Mouse (Mus musculus) adrenal gland, postnatal 10 days (tissue): ENCODE data around the gene Dyrk1a. TPM values are rescaled to one million over a fixed set of nuclear protein-coding genes. Genes with fewer than 3 reads are reported as not detected.
"Not testable (repeated sequence)": the region's sequence is repeated elsewhere in the genome, so short reads cannot be mapped to it uniquely, and the experiment has no call there.

Experiments
- DNase-seq: peaks from one replicate; pipeline ENCODE4 v3.0.0; 2021; ENCODE audit warnings: mixed read lengths
- total RNA-seq, 2 experiments: library from RNA; stranded (reverse); gene quantifications; 2 replicates each; pipeline ENCODE4 v1.2.3; 2021

Gene Dyrk1a
- total RNA-seq, 2 experiments from 2014 or later: 59.7 to 62.7 TPM

- no peak for DNase-seq
These were observed 62.7 kb downstream of the Dyrk1a start for GRCm38 (mm10) chr16:94632424-94632963.

- no peak for DNase-seq
These were observed 63.2 kb downstream of the Dyrk1a start for GRCm38 (mm10) chr16:94633012-94633411.

GRCm38 (mm10) chr16:94637423-94637822 lies 67.6 kb downstream of the Dyrk1a start:
- DNase-seq: no peak

GRCm38 (mm10) chr16:94641799-94642198 lies 72.0 kb downstream of the Dyrk1a start:
- no peak for DNase-seq

GRCm38 (mm10) chr16:94647153-94647552 lies 77.3 kb downstream of the Dyrk1a start:
- no peak for DNase-seq

- DNase-seq: no peak
These were observed 78.1 kb downstream of the Dyrk1a start for GRCm38 (mm10) chr16:94647925-94648324.

GRCm38 (mm10) chr16:94649861-94650260 lies 80.1 kb downstream of the Dyrk1a start:
- no peak for DNase-seq

GRCm38 (mm10) chr16:94652091-94652713 lies 82.4 kb downstream of the Dyrk1a start:
- no peak for DNase-seq

GRCm38 (mm10) chr16:94655083-94655482 lies 85.3 kb downstream of the Dyrk1a start:
- DNase-seq: no peak

GRCm38 (mm10) chr16:94656891-94657290 lies 87.1 kb downstream of the Dyrk1a start:
- DNase-seq: no peak

- DNase-seq: no peak
These were observed 89.6 kb downstream of the Dyrk1a start for GRCm38 (mm10) chr16:94659394-94659793.

- DNase-seq: no peak
These were observed 90.4 kb downstream of the Dyrk1a start for GRCm38 (mm10) chr16:94660221-94660620.

GRCm38 (mm10) chr16:94667557-94667956 lies 97.7 kb downstream of the Dyrk1a start:
- DNase-seq: no peak

GRCm38 (mm10) chr16:94671313-94671712 lies 101.5 kb downstream of the Dyrk1a start:
- no peak for DNase-seq

- DNase-seq: no peak
These were observed 111.1 kb downstream of the Dyrk1a start for GRCm38 (mm10) chr16:94680924-94681323.

GRCm38 (mm10) chr16:94681760-94682159 lies 112.0 kb downstream of the Dyrk1a start:
- DNase-seq: no peak

- DNase-seq: no peak
These were observed 114.2 kb downstream of the Dyrk1a start for GRCm38 (mm10) chr16:94683960-94684359.

GRCm38 (mm10) chr16:94693687-94694305 lies 124.0 kb downstream of the Dyrk1a start:
- DNase-seq: no peak

- no peak for DNase-seq
These were observed 127.7 kb downstream of the Dyrk1a start for GRCm38 (mm10) chr16:94697553-94697952.

GRCm38 (mm10) chr16:94698234-94698633 lies 128.4 kb downstream of the Dyrk1a start:
- DNase-seq: not testable (repeated sequence)

GRCm38 (mm10) chr16:94701141-94701540 lies 131.3 kb downstream of the Dyrk1a start:
- DNase-seq: no peak

- no peak for DNase-seq
These were observed 132.2 kb downstream of the Dyrk1a start for GRCm38 (mm10) chr16:94701971-94702370.

- DNase-seq: peak; percentile 93
These were observed 143.8 kb downstream of the Dyrk1a start for GRCm38 (mm10) chr16:94713480-94714094.
